Mouse (Mus musculus): Measurements from ENCODE around the gene Dennd4a.

DNA sequence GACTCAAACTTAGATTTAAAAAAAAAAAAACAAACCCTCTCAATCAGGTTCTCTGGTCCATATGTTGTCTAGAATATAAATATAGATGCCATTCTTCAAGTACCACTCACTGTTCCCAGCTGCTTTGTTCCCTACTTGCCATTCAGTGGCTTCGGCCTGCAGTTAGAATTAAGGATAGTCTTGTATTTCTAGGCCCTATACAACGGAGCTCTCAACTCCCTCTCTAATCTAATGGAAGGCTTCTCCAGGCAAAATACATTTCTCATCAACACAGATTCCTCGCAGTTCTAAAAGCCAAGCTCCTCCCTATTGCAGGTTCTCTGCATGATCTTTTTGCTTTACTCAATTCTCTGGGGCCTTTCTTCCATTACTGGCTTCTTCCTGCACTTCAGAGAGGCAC, 1.3 kb upstream of the Dennd4a start:
- TF ChIP-seq EP300 (optimal IDR thresholded peaks at IDR 0.05) (no peak), CTCF (IDR thresholded peaks at IDR 0.05; ENCODE audit: low read depth) (no peak)

Data from stomach, postnatal 0 days (tissue).